Mouse (Mus musculus) embryonic facial prominence, embryonic 12.5 days (tissue): Measurements from ENCODE around the gene Khdc4. TPM values are rescaled to one million over a fixed set of nuclear protein-coding genes. Genes with fewer than 3 reads are reported as not detected.
A peak's percentile ranks its signal among the peaks of the same experiment; 100 is the strongest.

Source experiments
- ATAC-seq: fragments of 200-750 bp; cut with Nextera tagmentation; 2 replicates; pipeline ENCODE4 v1.8.0; 2017; ENCODE audit not compliant: insufficient number of reproducible peaks, insufficient read depth, low FRiP score, low TSS enrichment
- H3K27ac ChIP-seq: fragments of 300-500 bp; sonication (generic); 2 replicates; pipeline ENCODE4 v1.5.1; 2016; ENCODE audit warnings: mild to moderate bottlenecking
- H3K27me3 ChIP-seq: fragments of 300-500 bp; sonication (generic); 2 replicates; pipeline ENCODE4 v1.6.1; 2016; ENCODE audit warnings: mild to moderate bottlenecking, moderate library complexity
- H3K36me3 ChIP-seq: fragments of 300-500 bp; sonication (generic); 2 replicates; pipeline ENCODE4 v1.6.1; 2016; ENCODE audit warnings: mild to moderate bottlenecking
- H3K4me1 ChIP-seq: fragments of 300-500 bp; sonication (generic); 2 replicates; pipeline ENCODE4 v1.6.1; 2016
- H3K4me2 ChIP-seq: fragments of 300-500 bp; sonication (generic); replicated peaks from 2 replicates; pipeline ENCODE4 v1.6.1; 2016; ENCODE audit warnings: mild to moderate bottlenecking, moderate library complexity
- H3K4me3 ChIP-seq: fragments of 300-500 bp; sonication (generic); 2 replicates; pipeline ENCODE4 v1.5.1; 2016; ENCODE audit warnings: mild to moderate bottlenecking
- H3K9ac ChIP-seq: fragments of 300-500 bp; sonication (generic); 2 replicates; pipeline ENCODE4 v1.6.1; 2016; ENCODE audit warnings: mild to moderate bottlenecking, moderate library complexity
- H3K9me3 ChIP-seq: fragments of 300-500 bp; sonication (generic); 2 replicates; pipeline ENCODE4 v1.6.1; 2016; ENCODE audit warnings: mild to moderate bottlenecking, moderate library complexity
- WGBS: fragments of 180-500 bp; shearing (Covaris S2); methylation state at CpG from one replicate; pipeline ENCODE4 v1.1.7; 2016; 5-methylcytosine and 5-hydroxymethylcytosine counted together
- polyA plus RNA-seq: library from polyadenylated mRNA; unstranded; fragments of >200 nt; fragmentation: Nextera tagmentation; extraction: Ambion mirVana; gene quantifications from 2 replicates; pipeline ENCODE4 v1.2.1, GENCODE M21; 2016

Khdc4 gene
- polyA plus RNA-seq, 1 experiment from 2014 or later: 117 TPM

GRCm38 (mm10) chr3:88746139-88746870 is 60.7 kb downstream of the Khdc4 start:
- no peak overlapping the region for H3K4me3 ChIP-seq
- no peaks in the 10 kb centered on the region for H3K4me1 ChIP-seq
- peaks cover 19% of the 10 kb centered on the region for H3K9me3 ChIP-seq
- ATAC-seq: no peak
- 92% methylated on average over 15 of the region's 15 CpGs for WGBS
- H3K4me2 ChIP-seq: no peak overlapping the region
- peaks cover 47% of the 10 kb centered on the region for H3K36me3 ChIP-seq
- no peak overlapping the region for H3K9ac ChIP-seq
- no peak overlapping the region for H3K27ac ChIP-seq
- no peaks in the 10 kb centered on the region for H3K27me3 ChIP-seq

- Histone ChIP-seq H3K4me2 (no peak overlapping the region), H3K27ac (no peak overlapping the region), H3K27me3 (no peaks in the 10 kb centered on the region), H3K36me3 (peaks cover 50% of the 10 kb centered on the region), H3K4me1 (no peaks in the 10 kb centered on the region), H3K9me3 (peaks cover 19% of the 10 kb centered on the region), H3K9ac (no peak overlapping the region), H3K4me3 (no peak overlapping the region)
- WGBS: 92% methylated on average over 4 of the region's 4 CpGs
- no peak for ATAC-seq
Observed at GRCm38 (mm10) chr3:88746871-88747231, 61.2 kb downstream of the Khdc4 start.

GRCm38 (mm10) chr3:88754283-88754682 is 68.7 kb downstream of the Khdc4 start:
- Histone ChIP-seq H3K9me3 (no peaks in the 10 kb centered on the region), H3K4me3 (no peak overlapping the region), H3K4me1 (peaks cover 7% of the 10 kb centered on the region; the same call in 1 of the 2 replicates), H3K27me3 (no peaks in the 10 kb centered on the region), H3K27ac (no peak overlapping the region), H3K9ac (no peak overlapping the region), H3K4me2 (no peak overlapping the region), H3K36me3 (peaks cover 15% of the 10 kb centered on the region)
- ATAC-seq: no peak
- WGBS: 73% methylated on average over 4 of the region's 4 CpGs

GRCm38 (mm10) chr3:88755541-88755940 is 69.9 kb downstream of the Khdc4 start:
- Histone ChIP-seq H3K27me3 (no peaks in the 10 kb centered on the region), H3K4me2 (no peak overlapping the region), H3K4me3 (no peak overlapping the region), H3K4me1 (peaks cover 7% of the 10 kb centered on the region; the same call in 1 of the 2 replicates), H3K27ac (no peak overlapping the region), H3K9ac (no peak overlapping the region), H3K36me3 (peaks cover 17% of the 10 kb centered on the region; the same call in 1 of the 2 replicates), H3K9me3 (no peaks in the 10 kb centered on the region)
- ATAC-seq: no peak
- WGBS: 69% methylated on average over 3 of the region's 3 CpGs

GRCm38 (mm10) chr3:88756276-88756675 is 70.7 kb downstream of the Khdc4 start:
- H3K27me3 ChIP-seq: no peaks in the 10 kb centered on the region
- H3K27ac ChIP-seq: peak overlapping the region; percentile 43; the same call in 1 of the 2 replicates
- H3K4me2 ChIP-seq: no peak overlapping the region
- H3K4me1 ChIP-seq: peaks cover 7% of the 10 kb centered on the region; the same call in 1 of the 2 replicates
- peaks cover 24% of the 10 kb centered on the region; the same call in 1 of the 2 replicates for H3K36me3 ChIP-seq
- 0 out of 2 replicates have a peak, but pooled peaks have one; percentile 28 for ATAC-seq
- no peak overlapping the region; the same call in 1 of the 2 replicates for H3K9ac ChIP-seq
- WGBS: 55% methylated on average over 4 of the region's 4 CpGs
- H3K4me3 ChIP-seq: no peak overlapping the region
- no peaks in the 10 kb centered on the region for H3K9me3 ChIP-seq

GRCm38 (mm10) chr3:88758045-88758500 is 72.5 kb downstream of the Khdc4 start:
- Histone ChIP-seq H3K27me3 (no peaks in the 10 kb centered on the region), H3K4me3 (no peak overlapping the region), H3K9ac (no peak overlapping the region), H3K36me3 (peaks cover 26% of the 10 kb centered on the region; the same call in 1 of the 2 replicates), H3K4me2 (no peak overlapping the region), H3K27ac (peak overlapping the region; percentile 52; the same call in 1 of the 2 replicates), H3K4me1 (peaks cover 7% of the 10 kb centered on the region; the same call in 1 of the 2 replicates), H3K9me3 (no peaks in the 10 kb centered on the region)
- 20% methylated on average over 5 of the region's 5 CpGs for WGBS
- no peak for ATAC-seq

GRCm38 (mm10) chr3:88761619-88762018 is 76.0 kb downstream of the Khdc4 start:
- no peaks in the 10 kb centered on the region for H3K27me3 ChIP-seq
- WGBS: 95% methylated on average over 19 of the region's 19 CpGs

GRCm38 (mm10) chr3:88762401-88762831 is 76.8 kb downstream of the Khdc4 start:
- ATAC-seq: no peak
- Histone ChIP-seq H3K27ac (no peak overlapping the region), H3K36me3 (peaks cover 26% of the 10 kb centered on the region; the same call in 1 of the 2 replicates)

More at GRCm38 (mm10) chr3:88761619-88762018, 76.0 kb downstream of the Khdc4 start:
- Histone ChIP-seq H3K4me2 (no peak overlapping the region), H3K9ac (no peak overlapping the region), H3K27ac (no peak overlapping the region), H3K9me3 (no peaks in the 10 kb centered on the region), H3K4me3 (no peak overlapping the region), H3K36me3 (peaks cover 26% of the 10 kb centered on the region; the same call in 1 of the 2 replicates), H3K4me1 (peaks cover 7% of the 10 kb centered on the region; the same call in 1 of the 2 replicates)
- no peak for ATAC-seq

More at GRCm38 (mm10) chr3:88762401-88762831, 76.8 kb downstream of the Khdc4 start:
- H3K9me3 ChIP-seq: no peaks in the 10 kb centered on the region
- H3K9ac ChIP-seq: no peak overlapping the region
- 76% methylated on average over 6 of the region's 6 CpGs for WGBS
- H3K4me1 ChIP-seq: peaks cover 7% of the 10 kb centered on the region; the same call in 1 of the 2 replicates
- no peaks in the 10 kb centered on the region for H3K27me3 ChIP-seq
- H3K4me2 ChIP-seq: no peak overlapping the region
- no peak overlapping the region for H3K4me3 ChIP-seq

Other genes with a start within 250 kb of the Khdc4 start
- 7.5 and 9.0 TPM in 2 replicates for gene Sema4a, start 224.6 kb upstream of the Khdc4 start, polyA plus RNA-seq
- gene Lmna, start 175.8 kb upstream of the Khdc4 start, polyA plus RNA-seq: 109 and 113 TPM in 2 replicates
- gene Mex3a, start 153.4 kb upstream of the Khdc4 start, polyA plus RNA-seq: 36.3 and 37.7 TPM in 2 replicates
- 4.0 and 5.5 TPM in 2 replicates for gene Rab25, start 137.5 kb upstream of the Khdc4 start, polyA plus RNA-seq
- 144 and 146 TPM in 2 replicates for gene Lamtor2, start 132.7 kb upstream of the Khdc4 start, polyA plus RNA-seq
- 57.5 and 63.7 TPM in 2 replicates for gene Ubqln4, start 132.0 kb upstream of the Khdc4 start, polyA plus RNA-seq
- 184 and 185 TPM in 2 replicates for gene Ssr2, start 109.9 kb upstream of the Khdc4 start, polyA plus RNA-seq
- gene Arhgef2, start 79.8 kb upstream of the Khdc4 start, polyA plus RNA-seq: 117 and 123 TPM in 2 replicates
- gene Rxfp4, start 32.7 kb upstream of the Khdc4 start, polyA plus RNA-seq: not detected in 2 replicates
- 46.2 and 51.6 TPM in 2 replicates for gene Rit1, start 31.0 kb downstream of the Khdc4 start, polyA plus RNA-seq
- gene Syt11, start 89.4 kb downstream of the Khdc4 start, polyA plus RNA-seq: 41.4 and 48.5 TPM in 2 replicates
- gene Gon4l, start 149.4 kb downstream of the Khdc4 start, polyA plus RNA-seq: 16.4 and 18.2 TPM in 2 replicates
- 48.4 TPM in 2 replicates for gene Msto1, start 228.2 kb downstream of the Khdc4 start, polyA plus RNA-seq